ENCODE assay signal across 25 mouse cellular contexts in genomic region chr17:63086526-63086925, GRCm38 (mm10).
"Had no signal": no experiment of that assay in that cellular context is flagged by ENCODE, and none has a peak within 500 bp of the region (broad histone marks: within the 10 kb centered on the region; RNA-seq: fewer than 3 reads in every experiment).

No protein-coding gene starts in this region.

- H3K27ac ChIP-seq: heart, adult 2 months; heart, embryonic 13.5 days; heart, embryonic 15.5 days; hindbrain, embryonic 13.5 days; hindbrain, embryonic 15.5 days; hindbrain, postnatal 0 days; kidney, embryonic 15.5 days; kidney, postnatal 0 days; limb, embryonic 13.5 days; limb, embryonic 15.5 days; liver, embryonic 12.5 days had no signal

- DNase-seq: gastrocnemius, postnatal 14 days; gastrocnemius, postnatal 36 days; heart, adult 11 months; heart, adult 2 months; heart, postnatal 14 days; heart, postnatal 36 days; kidney, adult 11 months; kidney, adult 2 months; kidney, adult 9 months; kidney, postnatal 14 days; kidney, postnatal 36 days; layer of hippocampus, adult 9-11 months; layer of hippocampus, postnatal 36 days; left cerebral cortex, postnatal 4 days had no signal

- H3K9me3 ChIP-seq: heart, embryonic 13.5 days; heart, embryonic 15.5 days; hindbrain, embryonic 15.5 days; kidney, embryonic 15.5 days; limb, embryonic 13.5 days; limb, embryonic 15.5 days; liver, embryonic 12.5 days had no signal

- ATAC-seq: hindbrain, postnatal 0 days; intestine, embryonic 16.5 days; liver, embryonic 12.5 days had no signal

- H3K4me1 ChIP-seq: hindbrain, embryonic 13.5 days; hindbrain, embryonic 15.5 days; kidney, embryonic 15.5 days; limb, embryonic 15.5 days; liver, embryonic 12.5 days had no signal

- H3K36me3 ChIP-seq: heart, embryonic 13.5 days; heart, embryonic 15.5 days; hindbrain, embryonic 13.5 days; hindbrain, embryonic 15.5 days; kidney, embryonic 15.5 days; limb, embryonic 13.5 days; limb, embryonic 15.5 days; liver, embryonic 12.5 days had no signal

- H3K9ac ChIP-seq: heart, embryonic 13.5 days; heart, embryonic 15.5 days; hindbrain, embryonic 13.5 days; hindbrain, embryonic 15.5 days; kidney, embryonic 15.5 days; limb, embryonic 13.5 days; limb, embryonic 15.5 days; liver, embryonic 12.5 days had no signal

- H3K4me3 ChIP-seq: heart, adult 2 months; heart, embryonic 13.5 days; heart, embryonic 15.5 days; hindbrain, embryonic 13.5 days; hindbrain, embryonic 15.5 days; kidney, embryonic 15.5 days; limb, embryonic 13.5 days; limb, embryonic 15.5 days; liver, embryonic 12.5 days had no signal
